Mouse (Mus musculus) midbrain, embryonic 12.5 days (tissue): ENCODE data around the gene Plekha1. TPM values are rescaled to one million over a fixed set of nuclear protein-coding genes. Genes with fewer than 3 reads are reported as not detected.
A peak's percentile ranks its signal among the peaks of the same experiment; 100 is the strongest.

Experiments
- ATAC-seq: fragments of 200-750 bp; cut with Nextera tagmentation; 2 replicates; pipeline ENCODE4 v1.8.0; 2017; ENCODE audit warnings: low read depth, moderate TSS enrichment, moderate library complexity; ENCODE audit not compliant: low FRiP score
- H3K27ac ChIP-seq: fragments of 300-500 bp; sonication (generic); replicated peaks from 2 replicates; pipeline ENCODE4 v1.5.1; 2016; ENCODE audit warnings: mild to moderate bottlenecking
- H3K27me3 ChIP-seq: fragments of 300-500 bp; sonication (generic); 2 replicates; pipeline ENCODE4 v1.6.1; 2016; ENCODE audit warnings: mild to moderate bottlenecking
- H3K36me3 ChIP-seq: fragments of 300-500 bp; sonication (generic); 2 replicates; pipeline ENCODE4 v1.6.1; 2016
- H3K4me1 ChIP-seq: fragments of 300-500 bp; sonication (generic); 2 replicates; pipeline ENCODE4 v1.6.1; 2016
- H3K4me2 ChIP-seq: fragments of 300-500 bp; sonication (generic); replicated peaks from 2 replicates; pipeline ENCODE4 v1.6.1; 2016; ENCODE audit warnings: mild to moderate bottlenecking, moderate library complexity
- H3K4me3 ChIP-seq: fragments of 300-500 bp; sonication (generic); 2 replicates; pipeline ENCODE4 v1.5.1; 2016; ENCODE audit warnings: mild to moderate bottlenecking
- H3K9ac ChIP-seq: fragments of 300-500 bp; sonication (generic); replicated peaks from 2 replicates; pipeline ENCODE4 v1.6.1; 2016; ENCODE audit warnings: mild to moderate bottlenecking, moderate library complexity
- H3K9me3 ChIP-seq: fragments of 300-500 bp; sonication (generic); 2 replicates; pipeline ENCODE4 v1.6.1; 2016; ENCODE audit warnings: mild to moderate bottlenecking
- WGBS: fragments of 180-500 bp; shearing (Covaris S2); methylation state at CpG from one replicate; pipeline ENCODE4 v1.1.7; 2016; 5-methylcytosine and 5-hydroxymethylcytosine counted together
- polyA plus RNA-seq: library from polyadenylated mRNA; unstranded; fragments of >200 nt; fragmentation: Nextera tagmentation; extraction: Ambion mirVana; gene quantifications from 2 replicates; pipeline ENCODE4 v1.2.1, GENCODE M21; 2016

Plekha1 gene
- polyA plus RNA-seq, 1 experiment from 2014 or later: 43.8 TPM

DNA sequence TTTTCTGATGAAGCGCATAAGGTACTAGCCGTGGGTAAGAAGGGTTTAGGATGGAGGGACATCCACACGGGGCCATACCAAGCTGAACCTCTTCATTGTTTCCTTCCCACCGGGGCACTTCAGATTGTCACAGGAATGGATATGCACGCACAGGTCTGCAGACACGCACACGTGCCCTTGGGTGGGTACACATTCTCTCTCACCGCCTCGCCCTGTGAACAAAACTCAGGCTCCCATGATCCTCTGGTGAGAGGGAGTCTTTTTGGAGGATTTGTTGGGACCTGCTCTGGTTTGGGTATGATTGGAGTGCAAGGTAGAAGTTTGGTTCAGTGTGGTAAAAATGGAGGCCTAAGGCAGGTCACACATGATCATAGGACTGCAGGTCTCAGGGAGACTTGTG, 67.4 kb downstream of the Plekha1 start:
- H3K36me3 ChIP-seq: no peaks in the 10 kb centered on the region
- no peaks in the 10 kb centered on the region for H3K9me3 ChIP-seq
- no peak overlapping the region for H3K27ac ChIP-seq
- WGBS: 90% methylated on average over 9 of the region's 9 CpGs
- no peak overlapping the region for H3K4me3 ChIP-seq
- no peak for ATAC-seq
- no peak overlapping the region for H3K9ac ChIP-seq
- peaks cover 15% of the 10 kb centered on the region for H3K4me1 ChIP-seq
- H3K27me3 ChIP-seq: peaks cover 53% of the 10 kb centered on the region
- H3K4me2 ChIP-seq: no peak overlapping the region

DNA sequence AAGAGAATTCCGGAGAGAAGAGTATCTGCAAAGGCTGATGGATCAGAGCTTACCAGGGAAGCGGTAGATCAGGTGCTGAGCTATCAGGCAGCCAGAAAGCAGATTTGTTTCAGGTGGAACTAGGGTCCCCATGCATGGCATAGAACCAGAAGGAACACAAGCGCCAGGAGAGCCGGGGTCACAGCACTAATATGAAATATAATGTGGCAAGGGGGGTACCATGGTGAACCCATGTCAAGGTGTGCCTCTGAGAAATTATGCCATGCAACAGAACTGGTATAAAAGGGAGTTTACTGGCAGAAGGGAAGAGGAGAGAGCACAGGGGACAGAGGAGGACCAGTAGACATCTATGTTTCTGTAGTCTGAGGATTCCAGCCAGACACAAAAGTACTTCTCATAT, 69.1 kb downstream of the Plekha1 start:
- no peak for ATAC-seq
- no peaks in the 10 kb centered on the region for H3K36me3 ChIP-seq
- H3K4me2 ChIP-seq: no peak overlapping the region
- no peak overlapping the region for H3K4me3 ChIP-seq
- peaks cover 15% of the 10 kb centered on the region for H3K4me1 ChIP-seq
- no peak overlapping the region for H3K27ac ChIP-seq
- H3K27me3 ChIP-seq: peaks cover 68% of the 10 kb centered on the region
- WGBS: 87% methylated on average over 4 of the region's 4 CpGs
- H3K9ac ChIP-seq: no peak overlapping the region
- no peaks in the 10 kb centered on the region for H3K9me3 ChIP-seq

DNA sequence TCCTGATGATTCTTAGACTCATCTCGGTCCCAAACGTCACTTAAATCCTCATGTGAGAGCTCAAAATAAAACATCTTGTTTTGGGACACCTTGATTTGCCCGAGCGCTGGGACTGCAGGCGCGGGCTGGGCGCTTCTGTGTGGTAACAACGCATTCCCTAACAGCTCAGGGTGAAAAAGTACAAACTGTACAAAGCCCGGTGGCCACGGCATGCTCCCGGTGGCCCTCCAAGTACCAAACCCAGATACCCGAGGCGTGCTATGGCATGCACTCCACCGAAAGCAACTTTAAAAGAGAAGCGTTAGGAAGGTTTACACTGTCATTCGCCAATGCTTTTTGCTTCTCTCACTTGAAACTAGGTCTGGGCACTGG, 69.9 kb downstream of the Plekha1 start:
- H3K9ac ChIP-seq: no peak overlapping the region
- peaks cover 75% of the 10 kb centered on the region for H3K27me3 ChIP-seq
- H3K4me2 ChIP-seq: peak overlapping the region; percentile 66
- no peak for ATAC-seq
- WGBS: 10% methylated on average over 16 of the region's 16 CpGs
- peak overlapping the region; percentile 53 for H3K4me3 ChIP-seq
- H3K27ac ChIP-seq: no peak overlapping the region
- peaks cover 15% of the 10 kb centered on the region for H3K4me1 ChIP-seq
- H3K36me3 ChIP-seq: no peaks in the 10 kb centered on the region
- no peaks in the 10 kb centered on the region for H3K9me3 ChIP-seq

DNA sequence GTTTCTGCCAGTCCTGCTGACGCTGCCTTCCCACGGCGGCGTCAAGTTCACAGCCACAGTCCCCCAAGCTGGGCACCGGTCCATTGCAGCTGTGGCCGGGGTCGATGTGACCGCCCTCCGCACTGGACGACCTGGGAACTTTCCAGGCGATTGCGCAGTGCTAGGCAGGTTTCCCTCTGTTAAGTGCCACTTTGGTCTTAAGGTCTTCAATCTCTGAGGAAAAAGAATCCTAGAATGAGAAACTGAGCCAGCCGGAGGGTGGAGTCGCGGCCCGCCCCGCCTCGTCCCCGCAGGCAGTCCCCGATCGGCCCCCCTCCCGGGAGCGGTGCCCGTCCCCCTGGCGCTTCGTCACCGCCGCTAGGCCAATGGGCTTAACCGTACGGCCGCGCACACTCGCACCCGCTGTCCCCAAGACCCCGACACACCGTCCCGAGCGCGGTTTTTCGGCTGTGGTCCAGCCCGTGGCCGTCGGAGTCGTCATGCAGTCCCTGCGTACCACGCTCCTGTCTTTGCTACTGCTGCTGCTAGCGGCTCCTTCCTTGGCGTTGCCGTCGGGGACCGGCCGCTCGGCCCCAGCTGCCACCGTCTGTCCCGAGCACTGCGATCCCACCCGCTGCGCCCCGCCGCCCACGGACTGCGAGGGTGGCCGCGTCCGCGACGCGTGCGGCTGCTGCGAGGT, 70.4 kb downstream of the Plekha1 start, which contains the start of gene Htra1:
Gene Htra1 (plus strand): TSS at position 319 of the 679 bp plus-strand sequence.
- Histone ChIP-seq H3K4me3 (peak within 1 kb of the TSS; percentile 53), H3K9me3 (no peaks in the 10 kb centered on the region), H3K36me3 (no peaks in the 10 kb centered on the region), H3K27me3 (peaks cover 75% of the 10 kb centered on the region), H3K9ac (peak within 1 kb of the TSS; percentile 31; the same call in 1 of the 2 replicates), H3K27ac (no peak within 1 kb of the TSS), H3K4me2 (peak within 1 kb of the TSS; percentile 66), H3K4me1 (peaks cover 15% of the 10 kb centered on the region)
- WGBS: under 1% methylated on average over 70 of the region's 70 CpGs
- ATAC-seq: peak; percentile 87

DNA sequence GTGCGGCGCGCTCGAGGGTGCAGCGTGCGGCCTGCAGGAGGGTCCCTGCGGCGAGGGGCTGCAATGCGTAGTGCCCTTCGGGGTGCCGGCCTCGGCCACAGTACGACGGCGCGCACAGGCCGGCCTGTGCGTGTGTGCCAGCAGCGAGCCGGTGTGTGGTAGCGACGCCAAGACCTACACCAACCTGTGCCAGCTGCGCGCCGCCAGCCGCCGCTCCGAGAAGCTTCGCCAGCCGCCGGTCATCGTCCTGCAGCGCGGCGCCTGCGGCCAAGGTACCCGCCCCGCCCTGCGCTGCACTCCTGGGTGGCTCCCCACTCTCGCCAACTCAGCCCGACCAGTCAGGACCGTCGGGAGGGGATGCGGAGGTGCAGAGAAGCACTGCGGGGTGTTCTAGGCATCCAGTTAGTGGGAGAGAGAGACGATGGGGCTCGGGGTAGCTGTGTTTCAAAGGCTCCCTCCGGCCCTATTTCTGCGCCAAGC, 71.0 kb downstream of the Plekha1 start:
- Histone ChIP-seq H3K27ac (no peak overlapping the region), H3K4me2 (peak overlapping the region; percentile 66), H3K4me3 (peak overlapping the region; percentile 53), H3K9me3 (no peaks in the 10 kb centered on the region), H3K27me3 (peaks cover 75% of the 10 kb centered on the region), H3K4me1 (peaks cover 15% of the 10 kb centered on the region), H3K36me3 (no peaks in the 10 kb centered on the region), H3K9ac (peak overlapping the region; percentile 31; the same call in 1 of the 2 replicates)
- WGBS: 1% methylated on average over 49 of the region's 49 CpGs
- ATAC-seq: no peak; the same call in 1 of the 2 replicates

DNA sequence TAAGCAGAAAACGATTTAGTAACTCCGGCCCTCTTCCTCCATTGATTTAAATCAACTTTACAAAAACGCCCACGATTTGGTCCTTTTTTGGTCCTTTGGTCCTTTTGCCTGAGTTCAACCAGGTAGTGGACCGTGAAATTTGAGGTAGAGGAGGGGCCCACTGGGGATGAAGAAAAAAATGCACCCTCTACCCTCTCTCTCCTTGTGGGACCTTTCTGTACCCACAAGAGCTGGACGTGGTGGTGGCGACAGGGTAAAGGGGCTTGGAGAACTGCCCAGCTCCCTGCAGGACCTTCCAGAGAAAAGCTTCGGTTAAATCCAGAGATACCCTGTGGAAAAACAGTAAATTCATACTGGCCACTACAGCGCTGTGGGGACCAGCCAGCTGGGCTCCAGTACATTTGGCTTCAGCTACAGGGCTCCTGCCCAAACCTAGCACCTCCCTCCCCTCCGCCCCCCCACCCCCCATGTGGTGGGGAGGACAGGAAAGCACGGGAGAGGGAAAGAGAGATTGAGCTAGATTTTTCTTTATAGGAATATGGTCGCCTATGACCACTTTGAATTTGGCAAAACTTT, 71.8 kb downstream of the Plekha1 start:
- WGBS: 35% methylated on average over 12 of the region's 12 CpGs
- H3K4me2 ChIP-seq: no peak overlapping the region
- H3K4me3 ChIP-seq: no peak overlapping the region
- H3K9ac ChIP-seq: no peak overlapping the region
- H3K9me3 ChIP-seq: no peaks in the 10 kb centered on the region
- peaks cover 75% of the 10 kb centered on the region for H3K27me3 ChIP-seq
- ATAC-seq: no peak
- H3K36me3 ChIP-seq: no peaks in the 10 kb centered on the region
- peaks cover 15% of the 10 kb centered on the region for H3K4me1 ChIP-seq
- H3K27ac ChIP-seq: no peak overlapping the region

DNA sequence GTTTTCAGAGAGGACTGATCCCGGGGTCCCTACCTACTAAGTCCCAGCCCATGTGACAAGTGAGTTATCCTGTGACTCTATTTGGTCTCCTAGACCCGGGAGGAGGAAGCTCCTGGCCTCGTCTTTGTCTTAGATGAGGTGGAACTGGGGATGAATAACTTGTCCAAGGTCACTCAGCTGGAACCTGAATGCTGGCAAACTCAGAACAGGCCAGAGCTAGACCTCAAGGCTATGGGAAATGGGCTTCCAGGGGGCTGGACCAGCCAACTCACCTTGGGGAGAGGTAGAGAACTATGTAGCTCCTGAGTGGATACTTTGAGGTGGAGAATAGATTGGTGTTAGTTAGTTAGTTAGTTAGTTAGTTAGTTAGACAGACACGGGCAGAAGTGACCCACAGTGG, 72.4 kb downstream of the Plekha1 start:
- WGBS: 57% methylated on average over 4 of the region's 4 CpGs
- Histone ChIP-seq H3K27me3 (peaks cover 71% of the 10 kb centered on the region), H3K4me3 (no peak overlapping the region), H3K9ac (no peak overlapping the region), H3K9me3 (no peaks in the 10 kb centered on the region), H3K4me2 (no peak overlapping the region), H3K36me3 (no peaks in the 10 kb centered on the region), H3K27ac (no peak overlapping the region), H3K4me1 (peaks cover 15% of the 10 kb centered on the region)
- ATAC-seq: no peak

DNA sequence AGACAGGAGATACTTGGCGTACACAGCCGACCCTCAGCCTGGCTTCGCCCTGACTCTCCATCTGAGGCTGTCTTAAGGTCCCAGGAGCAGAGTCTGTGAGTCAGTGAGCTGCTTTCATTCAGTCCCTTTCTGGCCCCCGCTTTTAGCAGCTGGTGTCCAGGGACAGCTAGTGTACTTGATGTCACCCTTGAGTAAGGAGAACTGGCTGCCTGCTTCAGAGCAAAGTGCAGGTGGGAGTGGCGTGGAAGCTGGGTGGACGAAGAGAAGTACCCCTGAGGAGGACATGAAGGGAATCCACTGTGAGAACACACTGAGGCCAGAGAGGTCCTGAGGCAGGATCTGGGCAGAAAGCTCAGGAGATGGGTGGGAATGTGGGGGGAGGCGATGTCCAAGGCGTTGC, 73.3 kb downstream of the Plekha1 start:
- Histone ChIP-seq H3K27ac (no peak overlapping the region), H3K27me3 (peaks cover 62% of the 10 kb centered on the region), H3K4me3 (no peak overlapping the region), H3K9me3 (no peaks in the 10 kb centered on the region), H3K4me1 (peaks cover 15% of the 10 kb centered on the region), H3K9ac (no peak overlapping the region), H3K36me3 (no peaks in the 10 kb centered on the region), H3K4me2 (no peak overlapping the region)
- ATAC-seq: no peak
- WGBS: 94% methylated on average over 8 of the region's 8 CpGs

DNA sequence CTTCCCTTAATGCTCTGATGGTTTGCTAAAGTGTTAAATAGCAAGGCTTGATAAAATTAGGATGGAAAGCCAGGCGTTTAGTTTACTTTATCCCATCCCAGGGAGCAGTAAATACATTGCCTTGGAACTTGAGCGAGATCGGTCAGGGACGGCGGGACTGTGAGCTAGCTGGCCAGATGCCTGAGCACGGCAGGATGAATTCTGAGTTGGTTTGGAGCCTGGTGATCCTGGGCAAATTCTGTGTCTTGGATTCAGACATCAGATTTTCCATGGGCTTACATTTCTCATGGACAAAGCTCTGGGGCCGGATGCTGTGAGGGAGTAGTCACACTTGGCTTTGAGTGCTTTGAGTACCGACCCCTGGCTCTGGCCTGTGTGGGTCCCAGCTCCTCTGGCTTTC, 75.2 kb downstream of the Plekha1 start:
- no peak overlapping the region for H3K4me2 ChIP-seq
- no peak overlapping the region for H3K4me3 ChIP-seq
- H3K9me3 ChIP-seq: no peaks in the 10 kb centered on the region
- no peaks in the 10 kb centered on the region for H3K36me3 ChIP-seq
- no peak overlapping the region for H3K9ac ChIP-seq
- ATAC-seq: no peak
- H3K27me3 ChIP-seq: peaks cover 44% of the 10 kb centered on the region
- peaks cover 12% of the 10 kb centered on the region for H3K4me1 ChIP-seq
- WGBS: 87% methylated on average over 8 of the region's 8 CpGs
- H3K27ac ChIP-seq: no peak overlapping the region

DNA sequence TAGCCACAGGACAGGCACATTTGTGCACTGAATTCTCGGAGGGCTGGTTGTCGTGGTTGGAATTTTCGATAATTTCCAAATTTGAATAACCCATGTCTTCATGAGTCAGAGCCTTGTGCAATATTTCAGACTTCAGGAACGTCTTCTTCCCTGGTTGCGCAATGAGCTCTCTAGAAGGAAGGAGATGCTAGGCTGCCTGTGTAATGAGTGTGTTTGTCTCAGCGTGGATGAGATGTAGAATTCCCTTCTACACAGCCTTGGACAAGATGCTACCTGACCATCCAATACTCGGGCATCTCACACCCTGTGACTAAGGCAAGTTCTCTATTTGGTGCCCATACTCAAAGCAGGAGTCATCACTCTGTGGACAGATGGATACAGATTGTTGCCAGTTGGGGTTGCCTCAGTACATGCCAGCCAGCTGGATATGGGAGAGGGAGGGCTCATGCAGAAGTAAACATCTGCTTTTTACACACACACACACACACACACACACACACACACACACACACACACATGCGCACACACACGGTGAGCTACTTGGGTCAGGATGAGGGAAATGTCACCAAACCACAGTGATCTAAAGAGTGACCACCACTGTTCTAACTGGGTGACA, 77.8 kb downstream of the Plekha1 start:
- Histone ChIP-seq H3K36me3 (no peaks in the 10 kb centered on the region), H3K9me3 (no peaks in the 10 kb centered on the region), H3K4me2 (no peak overlapping the region), H3K4me3 (no peak overlapping the region), H3K4me1 (no peaks in the 10 kb centered on the region), H3K27me3 (peaks cover 17% of the 10 kb centered on the region), H3K27ac (no peak overlapping the region), H3K9ac (no peak overlapping the region)
- ATAC-seq: no peak
- 91% methylated on average over 9 of the region's 9 CpGs for WGBS

DNA sequence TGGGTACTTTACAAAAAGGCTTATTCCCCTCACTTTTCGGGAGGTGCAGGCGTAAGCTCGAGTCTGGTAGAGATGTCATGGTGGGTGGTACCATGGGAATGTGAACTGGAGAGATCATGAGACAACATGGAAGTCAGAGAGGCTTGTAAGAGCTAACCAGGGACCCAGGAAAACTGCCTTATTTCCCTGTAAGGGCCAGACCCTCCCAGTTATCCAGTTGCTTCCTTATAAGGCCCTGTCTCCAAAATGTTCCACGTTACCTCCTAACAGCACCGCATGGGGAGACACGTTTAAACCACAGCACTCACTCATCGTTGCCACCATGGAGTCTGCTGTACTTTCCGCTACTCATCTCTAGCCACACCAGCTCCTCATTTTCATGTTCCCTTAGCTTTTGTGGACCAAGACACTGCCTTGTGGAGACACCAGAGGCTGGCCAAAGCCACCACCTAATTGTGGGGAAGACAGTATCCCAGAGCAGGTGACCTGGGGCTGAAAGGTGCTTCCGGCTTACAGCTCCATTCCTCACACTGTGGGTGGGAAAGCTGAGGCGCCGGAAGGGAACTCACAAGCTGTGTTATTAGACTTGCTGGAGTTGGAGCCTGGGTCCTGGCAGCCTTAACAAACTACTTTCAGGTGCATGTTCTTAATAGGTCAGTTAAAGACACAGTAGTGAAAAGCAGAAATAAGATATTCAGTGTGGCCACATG, 79.4 kb downstream of the Plekha1 start:
- Histone ChIP-seq H3K9me3 (no peaks in the 10 kb centered on the region), H3K9ac (no peak overlapping the region), H3K4me3 (no peak overlapping the region), H3K4me1 (no peaks in the 10 kb centered on the region), H3K27ac (no peak overlapping the region), H3K36me3 (no peaks in the 10 kb centered on the region), H3K27me3 (peaks cover 4% of the 10 kb centered on the region; the same call in 1 of the 2 replicates), H3K4me2 (no peak overlapping the region)
- ATAC-seq: no peak
- WGBS: 88% methylated on average over 11 of the region's 11 CpGs

DNA sequence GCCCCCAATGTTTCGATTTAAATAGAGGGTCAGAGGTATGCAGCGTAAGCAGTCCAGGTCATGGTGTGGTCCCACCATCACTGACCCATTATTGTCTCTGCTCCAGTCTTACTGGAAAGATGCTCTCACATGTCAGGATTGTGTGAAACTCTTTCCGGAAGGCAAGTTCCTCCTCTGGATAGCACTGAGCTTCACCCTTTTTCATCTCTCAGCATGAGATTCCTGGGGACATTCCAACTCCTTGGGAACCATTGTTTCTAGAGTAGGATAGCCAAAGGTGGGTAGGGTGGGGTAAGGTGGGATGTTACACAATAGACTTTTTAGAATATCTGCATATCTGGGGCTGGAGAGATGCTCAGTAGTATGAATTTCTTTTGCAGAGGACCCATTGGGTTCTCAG, 80.2 kb downstream of the Plekha1 start:
- no peak for ATAC-seq
- Histone ChIP-seq H3K9me3 (no peaks in the 10 kb centered on the region), H3K27ac (no peak overlapping the region), H3K4me2 (no peak overlapping the region), H3K4me1 (no peaks in the 10 kb centered on the region), H3K9ac (no peak overlapping the region), H3K27me3 (no peaks in the 10 kb centered on the region), H3K36me3 (no peaks in the 10 kb centered on the region), H3K4me3 (no peak overlapping the region)
- WGBS: 94% methylated on average over 3 of the region's 3 CpGs
